Mouse (Mus musculus) WW6 (cell line): ENCODE data around the gene Mnx1.
A peak's percentile ranks its signal among the peaks of the same experiment; 100 is the strongest.
"Not testable (repeated sequence)": the region's sequence is repeated elsewhere in the genome, so short reads cannot be mapped to it uniquely, and the experiment has no call there.

Experiments used
- DNase-seq: peaks from one replicate; pipeline ENCODE4 v3.0.0-alpha.2; 2013; ENCODE audit warnings: low read depth, low spot score

Gene Mnx1

GRCm38 (mm10) chr5:29469501-29469900, 8.8 kb downstream of the Mnx1 start:
- DNase-seq: no peak

GRCm38 (mm10) chr5:29468351-29469065, 9.8 kb downstream of the Mnx1 start:
- no peak for DNase-seq

- peak; percentile 55 for DNase-seq
These were observed 10.6 kb downstream of the Mnx1 start for GRCm38 (mm10) chr5:29467489-29468350.

GRCm38 (mm10) chr5:29462943-29463686, 15.2 kb downstream of the Mnx1 start:
- no peak for DNase-seq

- DNase-seq: no peak
These were observed 21.2 kb downstream of the Mnx1 start for GRCm38 (mm10) chr5:29456895-29457656.

GRCm38 (mm10) chr5:29452352-29452751, 25.9 kb downstream of the Mnx1 start:
- no peak for DNase-seq

GRCm38 (mm10) chr5:29445275-29445674, 33.0 kb downstream of the Mnx1 start:
- DNase-seq: no peak

- not testable (repeated sequence) for DNase-seq
These were observed 41.5 kb downstream of the Mnx1 start for GRCm38 (mm10) chr5:29436728-29437127.

GRCm38 (mm10) chr5:29435491-29435890, 42.8 kb downstream of the Mnx1 start:
- DNase-seq: no peak

- no peak for DNase-seq
These were observed 43.4 kb downstream of the Mnx1 start for GRCm38 (mm10) chr5:29434872-29435358.

- DNase-seq: peak; percentile 78
These were observed 43.9 kb downstream of the Mnx1 start, which contains the start of gene Nom1 for GRCm38 (mm10) chr5:29434228-29434871. Nom1 (plus strand) TSS chr5:29434664.

- not testable (repeated sequence) for DNase-seq
These were observed 54.9 kb downstream of the Mnx1 start for GRCm38 (mm10) chr5:29423330-29423729.
